Mouse (Mus musculus) CH12.LX (cell line): ENCODE data around the gene Hamp2. TPM values are rescaled to one million over a fixed set of nuclear protein-coding genes. Genes with fewer than 3 reads are reported as not detected.
"Not testable (repeated sequence)": the region's sequence is repeated elsewhere in the genome, so short reads cannot be mapped to it uniquely, and the experiment has no call there.

Source experiments
- DNase-seq: peaks from one replicate; pipeline ENCODE4 v3.0.0-alpha.2; 2013; ENCODE audit errors: extremely low read depth
- H3K27ac ChIP-seq: 2 replicates; pipeline ENCODE4 v1.5.1; 2012; ENCODE audit warnings: low read depth, mild to moderate bottlenecking, control low read depth, moderate library complexity; ENCODE audit not compliant: insufficient read depth
- H3K27me3 ChIP-seq: replicated peaks from 2 replicates; pipeline ENCODE3; 2012; ENCODE audit warnings: inconsistent platforms
- H3K36me3 ChIP-seq, 2 experiments: replicated peaks in 1 of 2; 2 replicates each; pipeline versions ENCODE3 to v1.6.1; 2012; ENCODE audit warnings: inconsistent platforms in 1 of 2, low read length in 1 of 2, mild to moderate bottlenecking in 1 of 2, mixed read lengths in 1 of 2, moderate library complexity in 1 of 2; ENCODE audit not compliant: control insufficient read depth in 1 of 2, insufficient read depth in 1 of 2
- H3K4me1 ChIP-seq, 2 experiments: 2 replicates each; pipeline ENCODE4 v1.6.1; 2012; ENCODE audit warnings: inconsistent platforms in 1 of 2, moderate library complexity in 1 of 2; ENCODE audit not compliant: insufficient read depth in 2 of 2, control insufficient read depth in 1 of 2
- H3K4me2 ChIP-seq: 2 replicates; pipeline ENCODE4 v1.6.1; 2012; ENCODE audit warnings: low read depth, mild to moderate bottlenecking, control low read depth; ENCODE audit not compliant: poor library complexity, insufficient read depth, severe bottlenecking
- H3K4me3 ChIP-seq, 3 experiments: fragments of 150-350 bp in 1 of 3; sonication (generic) in 1 of 3; replicated peaks in 1 of 3; 2 replicates each; pipeline versions ENCODE3 to v1.5.1; 2011 to 2012; ENCODE audit warnings: low read depth in 2 of 3, low read length in 2 of 3, mild to moderate bottlenecking in 2 of 3, moderate library complexity in 2 of 3, control low read depth in 1 of 3, improper control_type of control experiment in 1 of 3, inconsistent platforms in 1 of 3, mixed read lengths in 1 of 3; ENCODE audit not compliant: poor library complexity in 1 of 3
- H3K79me2 ChIP-seq: replicated peaks from 2 replicates; pipeline ENCODE4 v1.6.1; 2012; ENCODE audit warnings: mild to moderate bottlenecking, moderate library complexity; ENCODE audit not compliant: control insufficient read depth, poor library complexity, insufficient read depth, severe bottlenecking; ENCODE audit errors: extremely low read depth
- H3K9ac ChIP-seq: 2 replicates; pipeline ENCODE4 v1.6.1; 2012; ENCODE audit warnings: low read depth, mild to moderate bottlenecking, control low read depth, moderate library complexity; ENCODE audit not compliant: insufficient read depth
- H3K9me3 ChIP-seq: replicated peaks from 2 replicates; pipeline ENCODE3; 2012; ENCODE audit warnings: low read length, inconsistent platforms, mixed read lengths
- BHLHE40 ChIP-seq: IDR thresholded peaks from 2 replicates; pipeline ENCODE4 v1.6.1; 2011; ENCODE audit warnings: mild to moderate bottlenecking, low read depth, low read length, improper control_type of control experiment
- CHD1 ChIP-seq: IDR thresholded peaks from 2 replicates; pipeline ENCODE4 v1.6.1; 2012; ENCODE audit warnings: low read depth, low read length, improper control_type of control experiment, inconsistent platforms
- CHD2 ChIP-seq: IDR thresholded peaks from 2 replicates; pipeline ENCODE4 v1.6.1; 2011; ENCODE audit warnings: low read length, improper control_type of control experiment
- CTCF ChIP-seq, 2 experiments: IDR thresholded peaks in 1 of 2; conservative IDR thresholded peaks in 1 of 2; 2 replicates each; pipeline ENCODE4 v1.5.1; 2011 to 2012; ENCODE audit warnings: low read depth in 2 of 2, low read length in 2 of 2, improper control_type of control experiment in 1 of 2, inconsistent platforms in 1 of 2, mild to moderate bottlenecking in 1 of 2, moderate library complexity in 1 of 2
- E2F4 ChIP-seq: IDR thresholded peaks from 2 replicates; pipeline ENCODE4 v1.6.1; 2011; ENCODE audit warnings: low read depth, low read length, improper control_type of control experiment; ENCODE audit not compliant: insufficient replicate concordance
- ELF1 ChIP-seq: IDR thresholded peaks from 2 replicates; pipeline ENCODE4 v1.6.1; 2014; ENCODE audit warnings: low read depth, mild to moderate bottlenecking, inconsistent platforms, low read length, improper control_type of control experiment
- EP300 ChIP-seq: IDR thresholded peaks from 2 replicates; pipeline ENCODE4 v1.6.1; 2011; ENCODE audit warnings: low read length, improper control_type of control experiment
- ETS1 ChIP-seq: conservative IDR thresholded peaks from 2 replicates; pipeline ENCODE4 v1.6.1; 2012; ENCODE audit warnings: low read depth, mild to moderate bottlenecking, inconsistent platforms, low read length, improper control_type of control experiment, moderate library complexity
- IRF4 ChIP-seq: IDR thresholded peaks from 2 replicates; pipeline ENCODE4 v1.6.1; 2014; ENCODE audit warnings: low read depth, mild to moderate bottlenecking, inconsistent platforms, low read length, improper control_type of control experiment
- MYC ChIP-seq: IDR thresholded peaks from 2 replicates; pipeline ENCODE4 v1.6.1; 2011; ENCODE audit warnings: low read depth, mild to moderate bottlenecking, improper control_type of control experiment, low read length
- NELFE ChIP-seq: IDR thresholded peaks from 2 replicates; pipeline ENCODE4 v1.6.1; 2011; ENCODE audit warnings: low read depth, low read length, improper control_type of control experiment
- NRF1 ChIP-seq: IDR thresholded peaks from 2 replicates; pipeline ENCODE4 v1.6.1; 2014; ENCODE audit warnings: low read depth, mild to moderate bottlenecking, inconsistent platforms, low read length, improper control_type of control experiment, moderate library complexity
- POLR2AphosphoS2 ChIP-seq: IDR thresholded peaks from 2 replicates; pipeline ENCODE4 v1.6.1; 2011; ENCODE audit warnings: low read depth, low read length, improper control_type of control experiment
- RAD21 ChIP-seq: IDR thresholded peaks from 2 replicates; pipeline ENCODE4 v1.6.1; 2011; ENCODE audit warnings: low read depth, mild to moderate bottlenecking, low read length, improper control_type of control experiment, moderate library complexity
- RCOR1 ChIP-seq: conservative IDR thresholded peaks from 2 replicates; pipeline ENCODE4 v1.6.1; 2012; ENCODE audit warnings: low read depth, mild to moderate bottlenecking, inconsistent platforms, low read length, improper control_type of control experiment
- SMC3 ChIP-seq: IDR thresholded peaks from 2 replicates; pipeline ENCODE4 v1.6.1; 2011; ENCODE audit warnings: low read depth, low read length, improper control_type of control experiment
- TBP ChIP-seq: conservative IDR thresholded peaks from 2 replicates; pipeline ENCODE4 v1.6.1; 2011; ENCODE audit warnings: low read depth, low read length, improper control_type of control experiment
- TCF12 ChIP-seq: IDR thresholded peaks from 2 replicates; pipeline ENCODE4 v1.6.1; 2014; ENCODE audit warnings: low read depth, mild to moderate bottlenecking, inconsistent platforms, low read length, improper control_type of control experiment
- USF1 ChIP-seq: IDR thresholded peaks from 2 replicates; pipeline ENCODE4 v1.6.1; 2014; ENCODE audit warnings: low read depth, mild to moderate bottlenecking, inconsistent platforms, low read length, improper control_type of control experiment
- USF2 ChIP-seq: conservative IDR thresholded peaks from 2 replicates; pipeline ENCODE4 v1.6.1; 2011; ENCODE audit warnings: low read depth, low read length, improper control_type of control experiment
- ZC3H11A ChIP-seq: IDR thresholded peaks from 2 replicates; pipeline ENCODE4 v1.6.1; 2012; ENCODE audit warnings: low read depth, mild to moderate bottlenecking, inconsistent platforms, low read length, improper control_type of control experiment
- ZKSCAN1 ChIP-seq: IDR thresholded peaks from 2 replicates; pipeline ENCODE4 v1.6.1; 2012; ENCODE audit warnings: low read depth, inconsistent platforms, low read length, improper control_type of control experiment, borderline replicate concordance
- ZNF384 ChIP-seq: IDR thresholded peaks from 2 replicates; pipeline ENCODE4 v1.6.1; 2012; ENCODE audit warnings: low read depth, low read length, improper control_type of control experiment, inconsistent platforms
- dilution Hi-C: fragments of 300-500 bp; cut with MboI; formaldehyde crosslinking; loops from 2 replicates; pipeline ENCODE4 v1.14.3; 2020; ENCODE audit warnings: low sequenced_read_pairs; ENCODE audit not compliant: extremely low pct_unique_long_range_greater_than_20kb, extremely low pct_ligation_motif_present
- in situ Hi-C: fragments of 300-500 bp; cut with MboI; formaldehyde crosslinking; loops from 3 replicates; pipeline ENCODE4 v1.14.3; 2019; ENCODE audit warnings: low sequenced_read_pairs, low pct_ligation_motif_present, low pct_unique_long_range_greater_than_20kb, mixed read lengths
- polyA plus RNA-seq: library from polyadenylated mRNA; unstranded; fragments of >175 nt; gene quantifications from 2 replicates; pipeline ENCODE4 v1.2.1, GENCODE M21; 2012; ENCODE audit warnings: low read depth; ENCODE audit not compliant: insufficient read length
- total RNA-seq, 2 experiments: library from RNA; depleted of rRNA; stranded (reverse); fragments of 300-350 nt in 1 of 2; fragments of >200 nt in 1 of 2; gene quantifications; 2 replicates each; pipeline ENCODE4 v1.2.3; 2012 to 2014

The Hamp2 gene
- total RNA-seq (2012; rRNA removed) (not detected in 2 replicates), total RNA-seq (2014; rRNA removed) (not detected in 2 replicates), polyA plus RNA-seq (not detected in 2 replicates)

DNA sequence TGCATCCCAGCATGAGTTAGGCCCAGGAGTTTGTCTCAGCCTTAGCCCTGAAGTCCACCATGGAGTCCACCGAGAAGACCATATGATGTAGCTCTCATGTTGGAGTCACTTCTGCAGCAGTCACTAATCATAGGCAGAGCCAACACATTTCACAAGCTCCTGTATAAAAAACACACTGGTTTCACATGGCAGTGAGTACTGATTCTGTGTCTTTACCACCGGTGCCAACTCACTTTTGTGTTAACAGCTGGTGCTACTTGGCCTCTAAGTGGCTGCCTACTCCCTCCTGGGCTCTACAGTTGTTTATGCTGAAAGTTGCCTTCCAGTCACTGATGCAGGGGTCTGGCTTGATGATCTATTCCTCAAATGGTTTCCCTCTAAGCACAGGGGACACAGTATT, at the start of gene Hamp2:
TSS of gene Hamp2 (minus strand) at position 101 of the 400 bp plus-strand sequence.
- H3K79me2 ChIP-seq, H3K9me3 ChIP-seq, H3K4me2 ChIP-seq, H3K9ac ChIP-seq, H3K27me3 ChIP-seq, dilution Hi-C loops, H3K36me3 ChIP-seq, DNase-seq, H3K4me3 ChIP-seq, H3K27ac ChIP-seq, in situ Hi-C loops: not testable (repeated sequence)
- peaks cover 0 to 10% of the 10 kb centered on the region in 2 experiments; a peak in 2 of 4 replicates for H3K4me1 ChIP-seq

DNA sequence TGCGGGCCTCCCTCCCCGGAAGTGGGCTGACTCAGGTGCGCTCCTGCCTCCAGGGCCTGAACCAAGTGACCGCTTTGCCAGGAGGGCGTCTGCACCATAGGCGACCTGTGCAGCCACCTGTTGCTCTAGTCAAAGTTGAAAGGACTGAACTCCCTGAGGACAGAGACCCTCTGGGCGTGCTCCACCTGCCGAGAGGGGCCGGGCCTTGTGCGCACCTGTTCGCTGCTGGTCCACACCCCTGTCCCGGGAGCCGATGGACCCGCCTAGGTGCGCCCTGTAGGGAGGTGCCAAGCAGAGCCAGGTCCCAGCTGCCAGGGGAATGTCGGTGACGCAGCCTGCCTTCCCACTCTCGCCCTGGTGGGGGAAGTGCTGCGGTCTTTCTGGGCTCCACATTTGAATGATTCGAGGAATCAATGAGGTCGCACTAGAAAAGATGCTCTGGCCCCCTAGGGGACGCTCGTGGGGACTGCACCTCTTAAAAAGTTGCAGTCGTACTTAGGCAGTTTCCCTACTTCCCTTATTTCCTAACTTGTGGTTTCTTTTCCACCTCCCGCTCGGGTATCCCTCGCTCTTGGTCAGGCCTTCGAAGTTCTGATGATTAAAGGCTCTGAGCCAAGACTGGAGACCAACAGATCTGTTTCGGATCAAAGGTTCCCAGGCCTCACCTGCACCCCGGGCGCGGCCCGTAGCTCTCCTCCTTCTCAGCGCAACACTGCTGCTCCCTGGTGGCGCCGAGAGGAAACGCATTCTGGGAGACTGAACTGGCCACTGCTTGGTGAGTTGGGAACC, 49.2 kb upstream of the Hamp2 start, which contains the start of gene Fam187b:
TSS of gene Fam187b (plus strand) at position 290 of the 789 bp plus-strand sequence.
- peak; percentile 85 for DNase-seq
- Histone ChIP-seq H3K36me3 (no peaks in the 10 kb centered on the region), H3K79me2 (no peaks in the 10 kb centered on the region), H3K4me2 (peak within 1 kb of the TSS; percentile 68), H3K9ac (no peak within 1 kb of the TSS), H3K27ac (no peak within 1 kb of the TSS), H3K4me3 (peak within 1 kb of the TSS in 1 of 3 experiments; percentile 21), H3K27me3 (no peaks in the 10 kb centered on the region), H3K4me1 (peaks cover 0 to 4% of the 10 kb centered on the region in 2 experiments; a peak in 1 of 4 replicates), H3K9me3 (peaks cover 7% of the 10 kb centered on the region)
- in situ Hi-C loops (no loop called here), dilution Hi-C loops (no loop called here)
- TF ChIP-seq SMC3 = peak; percentile 82
- peak; percentile 51; the same call in 1 of the 2 replicates for TF ChIP-seq IRF4
- no peak for TF ChIP-seq CHD2
- TF ChIP-seq NELFE = 0 out of 2 replicates have a peak, but pooled peaks have one; percentile 23
- no peak for TF ChIP-seq USF1
- TF ChIP-seq TCF12 = 0 out of 2 replicates have a peak, but pooled peaks have one; percentile 16
- no peak for TF ChIP-seq ETS1
- no peak for TF ChIP-seq EP300
- no peak for TF ChIP-seq ZKSCAN1
- no peak for TF ChIP-seq ZNF384
- TF ChIP-seq NRF1 = no peak
- TF ChIP-seq POLR2AphosphoS2 = no peak
- peak; percentile 59 to 80 for TF ChIP-seq CTCF (conservative IDR thresholded peaks at IDR 0.05 in 1 of 2, IDR thresholded peaks at IDR 0.05 in 1 of 2; ENCODE audit: low read depth in 2 of 2, low read length in 2 of 2)
- TF ChIP-seq MYC = no peak
- 0 out of 2 replicates have a peak, but pooled peaks have one; percentile 15 for TF ChIP-seq ELF1
- no peak for TF ChIP-seq USF2
- no peak for TF ChIP-seq E2F4
- peak; percentile 47 for TF ChIP-seq ZC3H11A
- peak; percentile 85 for TF ChIP-seq RAD21
- TF ChIP-seq RCOR1 = no peak
- TF ChIP-seq CHD1 = no peak
- TF ChIP-seq TBP = no peak
- TF ChIP-seq BHLHE40 = no peak
